Mouse (Mus musculus): Measurements from ENCODE around the gene Psmc1. TPM values are rescaled to one million over a fixed set of nuclear protein-coding genes. Genes with fewer than 3 reads are reported as not detected.

Psmc1 gene
- polyA plus RNA-seq, 1 experiment from 2014 or later = 191 TPM

GRCm38 (mm10) chr12:100142848-100143523, 33.0 kb downstream of the Psmc1 start:
- DNase-seq (ENCODE audit: low read depth, low spot score) (no peak), ATAC-seq (no peak)
- ChIA-PET CTCF (interaction anchor here (4.5 kb wide), 1 partner anchor 12 kb away, joined by 25 read pairs; no protein-coding TSS in a partner anchor), POLR2A (no interaction called here)
- H3K27me3 ChIP-seq = no peaks in the 10 kb centered on the region
- in situ Hi-C loops (cut with MboI; ENCODE audit: low pct_unique_long_range_greater_than_20kb) = no loop called here
- no peak for TF ChIP-seq CTCF (IDR thresholded peaks at IDR 0.05)

GRCm38 (mm10) chr12:100143737-100144136, 33.8 kb downstream of the Psmc1 start:
- in situ Hi-C loops (cut with MboI; ENCODE audit: low pct_unique_long_range_greater_than_20kb) = no loop called here
- H3K27me3 ChIP-seq = no peaks in the 10 kb centered on the region
- CTCF ChIA-PET = interaction anchor here (1.8 kb wide), 1 partner anchor 12 kb away, joined by 8 read pairs; no protein-coding TSS in a partner anchor
- no peak for ATAC-seq
- no peak for TF ChIP-seq CTCF (IDR thresholded peaks at IDR 0.05)
- DNase-seq (ENCODE audit: low read depth, low spot score) = no peak
- POLR2A ChIA-PET = no interaction called here

- ATAC-seq = no peak
- POLR2A ChIA-PET = no interaction called here
- DNase-seq (ENCODE audit: low read depth, low spot score) = no peak
- no peaks in the 10 kb centered on the region for H3K27me3 ChIP-seq
- in situ Hi-C loops (cut with MboI; ENCODE audit: low pct_unique_long_range_greater_than_20kb) = no loop called here
- CTCF ChIA-PET = interaction anchor here (1.8 kb wide), 1 partner anchor 13 kb away, joined by 8 read pairs; no protein-coding TSS in a partner anchor
- TF ChIP-seq CTCF (IDR thresholded peaks at IDR 0.05) = no peak
Observed at GRCm38 (mm10) chr12:100144269-100144668, 34.3 kb downstream of the Psmc1 start.

- TF ChIP-seq CTCF (IDR thresholded peaks at IDR 0.05) = no peak
- ChIA-PET CTCF (interaction anchor here (2.1 kb wide), 1 partner anchor 21 kb away, joined by 5 read pairs; no protein-coding TSS in a partner anchor), POLR2A (no interaction called here)
- in situ Hi-C loops (cut with MboI; ENCODE audit: low pct_unique_long_range_greater_than_20kb) = no loop called here
- DNase-seq (ENCODE audit: low read depth, low spot score) = no peak
- H3K27me3 ChIP-seq = no peaks in the 10 kb centered on the region
- no peak for ATAC-seq
Observed at GRCm38 (mm10) chr12:100152466-100152865, 42.5 kb downstream of the Psmc1 start.

- no peaks in the 10 kb centered on the region for H3K27me3 ChIP-seq
- CTCF ChIA-PET = interaction anchor here (0.7 to 1.9 kb wide), 2 partner anchors 28 to 419 kb away, joined by 3 to 5 read pairs; no protein-coding TSS in a partner anchor
- ATAC-seq (peak; percentile 99), DNase-seq (ENCODE audit: low read depth, low spot score) (no peak)
- no peak for TF ChIP-seq CTCF (IDR thresholded peaks at IDR 0.05)
- in situ Hi-C loops (cut with MboI; ENCODE audit: low pct_unique_long_range_greater_than_20kb) = no loop called here
- POLR2A ChIA-PET = interaction anchor here (0.8 kb wide), 1 partner anchor 32 kb away, joined by 4 read pairs; no protein-coding TSS in a partner anchor
Observed at GRCm38 (mm10) chr12:100159261-100159975, 49.5 kb downstream of the Psmc1 start, which contains the start of gene Nrde2. Gene Nrde2 (minus strand): TSS chr12:100159653.

- H3K27me3 ChIP-seq = no peaks in the 10 kb centered on the region
- TF ChIP-seq CTCF (IDR thresholded peaks at IDR 0.05) = no peak
- no peak for ATAC-seq
- DNase-seq (ENCODE audit: low read depth, low spot score) = no peak
- in situ Hi-C loops (cut with MboI; ENCODE audit: low pct_unique_long_range_greater_than_20kb) = loop anchor here (5.0 to 10.0 kb wide), 4 partner anchors 320 to 677 kb away; no protein-coding TSS in a partner anchor
- ChIA-PET CTCF (interaction anchor here (1.0 kb wide), 1 partner anchor 37 kb away, joined by 4 read pairs; no protein-coding TSS in a partner anchor), POLR2A (no interaction called here)
Observed at GRCm38 (mm10) chr12:100164991-100165500, 55.1 kb downstream of the Psmc1 start.

GRCm38 (mm10) chr12:100166177-100166576, 56.2 kb downstream of the Psmc1 start:
- DNase-seq (ENCODE audit: low read depth, low spot score) (no peak), ATAC-seq (peak; percentile 60)
- ChIA-PET POLR2A (interaction anchor here (0.6 to 1.8 kb wide), 3 partner anchors 20 to 37 kb away, joined by 3 to 4 read pairs (median 3); no protein-coding TSS in a partner anchor), CTCF (interaction anchor here (0.8 to 3.1 kb wide), 5 partner anchors 11 to 440 kb away, joined by 3 to 19 read pairs (median 4); no protein-coding TSS in a partner anchor)
- in situ Hi-C loops (cut with MboI; ENCODE audit: low pct_unique_long_range_greater_than_20kb) = loop anchor here (10.0 kb wide), 3 partner anchors 319 to 439 kb away; no protein-coding TSS in a partner anchor
- H3K27me3 ChIP-seq = no peaks in the 10 kb centered on the region
- TF ChIP-seq CTCF (IDR thresholded peaks at IDR 0.05) = peak; percentile 82

- ATAC-seq = no peak
- H3K27me3 ChIP-seq = no peaks in the 10 kb centered on the region
- DNase-seq (ENCODE audit: low read depth, low spot score) = no peak
- in situ Hi-C loops (cut with MboI; ENCODE audit: low pct_unique_long_range_greater_than_20kb) = loop anchor here (10.0 kb wide), 3 partner anchors 318 to 438 kb away; no protein-coding TSS in a partner anchor
- no peak for TF ChIP-seq CTCF (IDR thresholded peaks at IDR 0.05)
- POLR2A ChIA-PET = interaction anchor here (1.5 to 1.8 kb wide), 2 partner anchors 20 to 35 kb away, joined by 3 to 4 read pairs; no protein-coding TSS in a partner anchor
- CTCF ChIA-PET = interaction anchor here (1.2 to 3.1 kb wide), 5 partner anchors 10 to 439 kb away, joined by 3 to 19 read pairs (median 4); no protein-coding TSS in a partner anchor
Observed at GRCm38 (mm10) chr12:100166939-100167338, 57.0 kb downstream of the Psmc1 start.

- in situ Hi-C loops (cut with MboI; ENCODE audit: low pct_unique_long_range_greater_than_20kb) = loop anchor here (10.0 kb wide), 3 partner anchors 317 to 437 kb away; no protein-coding TSS in a partner anchor
- DNase-seq (ENCODE audit: low read depth, low spot score) (no peak), ATAC-seq (no peak)
- no peak for TF ChIP-seq CTCF (IDR thresholded peaks at IDR 0.05)
- no peaks in the 10 kb centered on the region for H3K27me3 ChIP-seq
- CTCF ChIA-PET = interaction anchor here (1.1 to 3.1 kb wide), 7 partner anchors 9 to 407 kb away, joined by 3 to 19 read pairs (median 4); no protein-coding TSS in a partner anchor
- POLR2A ChIA-PET = interaction anchor here (1.5 to 1.8 kb wide), 2 partner anchors 20 to 34 kb away, joined by 3 to 4 read pairs; no protein-coding TSS in a partner anchor
Observed at GRCm38 (mm10) chr12:100167502-100167901, 57.5 kb downstream of the Psmc1 start.
